Mouse (Mus musculus) sigmoid colon, adult 10 weeks (tissue): ENCODE measurements around the gene Ms4a4d. TPM values are rescaled to one million over a fixed set of nuclear protein-coding genes. Genes with fewer than 3 reads are reported as not detected.

Source experiments
- polyA plus RNA-seq: library from polyadenylated mRNA; stranded (reverse); fragments of 350-450 nt; fragmentation: Illumina TruSeq; extraction: RNeasy Lipid Tissue Mini Kit (QIAGEN cat#74804); gene quantifications from one replicate; pipeline ENCODE4 v1.2.3, GENCODE M21; 2014; ENCODE audit warnings: low read depth, low replicate concordance

Gene Ms4a4d
- polyA plus RNA-seq: 47.9 TPM

GRCm38 (mm10) chr19:11536593-11536992 is at the start of gene Ms4a4d:
Ms4a4d (plus strand) TSS chr19:11536801.

GRCm38 (mm10) chr19:11516246-11516645 is 20.4 kb upstream of the Ms4a4d start, which contains the start of gene Ms4a6b:
Ms4a6b (plus strand) TSS chr19:11516512.

GRCm38 (mm10) chr19:11604603-11605002 is 68.0 kb downstream of the Ms4a4d start, which contains the start of gene Ms4a6d:
Ms4a6d (minus strand) TSS chr19:11604849.

Other genes with a start within 250 kb of the Ms4a4d start
- gene Ms4a14, start 222.3 kb upstream of the Ms4a4d start, polyA plus RNA-seq: 6.3 TPM
- gene Ms4a7, start 200.7 kb upstream of the Ms4a4d start, polyA plus RNA-seq: 24.3 TPM
- gene Ms4a4a, start 161.3 kb upstream of the Ms4a4d start, polyA plus RNA-seq: 13.7 TPM
- 11.6 TPM for gene Ms4a4c, start 132.0 kb upstream of the Ms4a4d start, polyA plus RNA-seq
- 19.9 TPM for gene Ms4a4b, start 93.2 kb upstream of the Ms4a4d start, polyA plus RNA-seq
- gene Ms4a6c, start 67.4 kb upstream of the Ms4a4d start, polyA plus RNA-seq: 28.8 TPM
- gene Gm8369, start 50.9 kb upstream of the Ms4a4d start, polyA plus RNA-seq: 12.7 TPM
- 23.9 TPM for gene Ms4a6b, start 20.3 kb upstream of the Ms4a4d start, polyA plus RNA-seq
- 10.4 TPM for gene Ms4a6d, start 68.0 kb downstream of the Ms4a4d start, polyA plus RNA-seq
- 0.41 TPM for gene Ms4a2, start 86.9 kb downstream of the Ms4a4d start, polyA plus RNA-seq
- not detected for gene Ms4a3, start 104.0 kb downstream of the Ms4a4d start, polyA plus RNA-seq
- gene Oosp2, start 123.8 kb downstream of the Ms4a4d start, polyA plus RNA-seq: not detected
- gene Oosp1, start 154.3 kb downstream of the Ms4a4d start, polyA plus RNA-seq: 0.66 TPM
- not detected for gene Oosp3, start 160.3 kb downstream of the Ms4a4d start, polyA plus RNA-seq
- gene Gif, start 210.8 kb downstream of the Ms4a4d start, polyA plus RNA-seq: not detected
- 17.5 TPM for gene Mrpl16, start 233.6 kb downstream of the Ms4a4d start, polyA plus RNA-seq